17 mouse cellular contexts compared by ENCODE assay signal in genomic region chrX:127104341-127104740, GRCm38 (mm10).
"Had no signal": no experiment of that assay in that cellular context is flagged by ENCODE, and none has a peak within 500 bp of the region (broad histone marks: within the 10 kb centered on the region; RNA-seq: fewer than 3 reads in every experiment).

No protein-coding gene starts in this region.

- ATAC-seq: liver, postnatal 0 days; lung, postnatal 0 days; midbrain, embryonic 16.5 days had no signal

- H3K9ac ChIP-seq: liver, embryonic 15.5 days; liver, postnatal 0 days; lung, embryonic 15.5 days; midbrain, embryonic 12.5 days; neural tube, embryonic 12.5 days; stomach, embryonic 15.5 days had no signal

- H3K4me2 ChIP-seq: liver, embryonic 15.5 days; lung, embryonic 15.5 days; midbrain, embryonic 12.5 days; neural tube, embryonic 12.5 days; stomach, embryonic 15.5 days had no signal

- H3K9me3 ChIP-seq: liver, embryonic 15.5 days; lung, embryonic 15.5 days; midbrain, embryonic 12.5 days; neural tube, embryonic 12.5 days; stomach, embryonic 15.5 days had no signal

- H3K4me3 ChIP-seq: liver, embryonic 15.5 days; lung, embryonic 15.5 days; midbrain, embryonic 10.5 days; midbrain, embryonic 12.5 days; neural tube, embryonic 12.5 days; stomach, embryonic 15.5 days had no signal

- H3K36me3 ChIP-seq: liver, embryonic 15.5 days; lung, embryonic 15.5 days; midbrain, embryonic 10.5 days; midbrain, embryonic 12.5 days; neural tube, embryonic 12.5 days; stomach, embryonic 15.5 days had no signal

- DNase-seq: liver, postnatal 0 days; lung, adult 2 months; lung, postnatal 4 days; midbrain, embryonic 14.5 days; right cerebral cortex, postnatal 14 days; thymus, adult 2 months; thymus, postnatal 25 days; thymus, postnatal 4 days had no signal

- H3K4me1 ChIP-seq: liver, embryonic 15.5 days; lung, embryonic 15.5 days; midbrain, embryonic 10.5 days; midbrain, embryonic 12.5 days; neural tube, embryonic 12.5 days; stomach, embryonic 15.5 days had no signal

- H3K27ac ChIP-seq: liver, embryonic 15.5 days; lung, embryonic 15.5 days; midbrain, embryonic 10.5 days; midbrain, embryonic 12.5 days; neural tube, embryonic 12.5 days; stomach, embryonic 15.5 days; stomach, postnatal 0 days had no signal

- H3K27me3 ChIP-seq: liver, embryonic 15.5 days; lung, embryonic 15.5 days; midbrain, embryonic 12.5 days; neural tube, embryonic 12.5 days; stomach, embryonic 15.5 days had no signal
